Mouse (Mus musculus) cerebellum, postnatal 10 days (tissue): Measurements from ENCODE around the gene Nf1.
"Not testable (repeated sequence)": the region's sequence is repeated elsewhere in the genome, so short reads cannot be mapped to it uniquely, and the experiment has no call there.

Source experiments
- DNase-seq, 2 experiments: peaks; one replicate each; pipeline ENCODE4 v3.0.0; 2021; ENCODE audit warnings: mixed read lengths in 2 of 2

Nf1 gene

DNA sequence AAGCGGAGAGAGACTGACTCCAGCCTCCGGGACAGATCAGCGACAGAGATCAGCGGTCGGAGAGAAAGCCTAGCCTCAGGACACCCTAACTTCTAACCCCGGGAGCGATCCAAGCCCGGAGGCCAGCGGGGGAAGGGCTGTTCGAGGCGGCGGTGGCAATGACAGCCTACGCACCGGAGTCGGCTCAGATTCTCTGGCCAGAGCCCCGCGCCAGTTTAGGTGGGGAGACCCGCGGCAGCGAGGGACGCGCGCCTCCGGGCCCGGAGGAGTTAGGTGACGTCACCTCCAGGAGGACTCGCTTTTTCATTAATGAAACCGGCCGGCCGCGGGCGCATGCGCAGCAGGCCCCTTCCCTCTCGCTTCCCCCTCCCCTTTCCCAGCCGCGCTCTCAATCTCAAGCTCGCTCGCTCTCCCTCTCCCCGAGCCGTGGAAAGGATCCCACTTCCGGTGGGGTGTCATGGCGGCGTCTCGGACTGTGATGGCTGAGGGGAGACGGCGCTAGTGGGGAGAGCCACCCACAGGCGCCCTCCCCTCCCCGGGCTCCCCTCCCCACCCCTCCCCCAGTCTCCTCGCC, at the start of gene Nf1:
TSS of gene Nf1 (plus strand) at position 460 of the 574 bp plus-strand sequence.
- DNase-seq = peak; percentile 99

DNA sequence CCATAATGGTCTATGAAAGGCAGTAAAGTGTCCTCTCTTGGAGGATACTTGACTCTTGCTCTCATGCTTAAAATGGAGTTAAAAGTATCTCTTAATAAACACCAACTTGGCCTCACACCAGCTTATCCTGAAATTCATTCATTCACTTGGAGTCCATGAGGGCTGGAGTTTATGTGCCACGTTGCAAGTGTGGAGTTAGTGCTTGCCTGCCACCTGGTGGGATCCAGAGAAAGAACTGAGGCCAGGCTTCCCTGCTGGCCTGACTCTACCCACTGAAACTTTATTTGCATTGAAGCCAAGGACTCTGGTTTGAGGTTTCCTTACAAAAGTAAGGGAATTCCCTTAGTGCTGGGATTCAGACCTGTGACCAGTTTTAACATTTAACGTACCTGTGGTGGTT, 49.0 kb upstream of the Nf1 start:
- DNase-seq = peak; percentile 15 to 22

DNA sequence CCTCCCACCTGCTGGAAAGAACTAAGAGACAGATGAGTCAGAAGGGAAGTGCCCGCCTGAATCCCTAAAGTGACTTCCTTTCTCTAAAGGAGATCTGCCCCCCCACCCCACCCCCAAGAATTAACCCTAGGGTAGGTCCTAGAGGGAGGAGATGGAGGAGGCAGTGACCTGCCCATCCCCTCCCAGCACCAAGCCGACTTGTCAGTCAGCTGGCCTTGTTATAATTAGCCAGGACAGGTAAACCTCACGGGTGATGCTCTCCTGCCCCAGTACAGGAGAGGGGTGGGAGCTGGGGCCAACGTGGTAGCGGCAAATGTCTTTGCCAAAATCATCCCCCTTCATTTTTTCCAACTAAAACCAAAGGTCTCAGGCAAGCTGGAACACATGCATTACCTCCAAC, 47.8 kb upstream of the Nf1 start:
- DNase-seq = no peak

DNA sequence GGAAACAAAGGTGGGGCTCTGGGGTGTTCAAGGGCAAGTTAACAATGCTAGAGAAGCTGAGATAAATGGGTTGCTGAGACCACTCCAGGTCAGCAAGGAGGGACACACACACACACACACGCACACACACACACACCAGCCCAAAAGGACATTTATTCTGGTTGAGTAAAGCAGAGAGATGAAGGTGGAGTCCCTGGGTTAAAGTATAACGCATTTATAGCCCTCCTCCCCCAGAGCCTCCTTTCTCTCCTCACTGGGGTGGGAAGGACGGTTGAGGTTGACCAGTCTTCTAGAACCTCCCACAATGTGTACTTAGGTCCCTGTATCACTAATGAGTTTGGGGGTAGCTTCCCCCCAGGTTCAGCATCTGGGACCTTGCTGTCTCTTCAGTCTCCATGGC, 47.4 kb upstream of the Nf1 start:
- DNase-seq = no peak

DNA sequence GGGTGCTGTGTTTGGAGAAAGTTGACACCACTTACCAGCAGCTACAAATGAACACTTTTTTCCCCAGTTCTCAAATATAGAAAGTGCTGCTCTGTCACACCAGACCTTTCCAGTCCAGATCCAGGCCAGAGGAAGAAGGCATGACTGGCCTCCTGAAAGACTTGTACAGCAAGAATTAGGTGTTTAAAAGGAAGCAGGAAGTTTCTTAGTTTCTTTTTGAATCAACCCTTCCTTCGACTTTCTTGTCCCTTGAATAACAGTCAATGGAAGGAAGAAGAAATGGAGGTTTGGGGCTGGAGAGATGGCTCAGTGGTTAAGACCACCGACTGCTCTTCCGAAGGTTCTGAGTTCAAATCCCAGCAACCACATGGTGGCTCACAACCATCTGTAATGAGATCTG, 46.5 kb upstream of the Nf1 start:
- no peak for DNase-seq

DNA sequence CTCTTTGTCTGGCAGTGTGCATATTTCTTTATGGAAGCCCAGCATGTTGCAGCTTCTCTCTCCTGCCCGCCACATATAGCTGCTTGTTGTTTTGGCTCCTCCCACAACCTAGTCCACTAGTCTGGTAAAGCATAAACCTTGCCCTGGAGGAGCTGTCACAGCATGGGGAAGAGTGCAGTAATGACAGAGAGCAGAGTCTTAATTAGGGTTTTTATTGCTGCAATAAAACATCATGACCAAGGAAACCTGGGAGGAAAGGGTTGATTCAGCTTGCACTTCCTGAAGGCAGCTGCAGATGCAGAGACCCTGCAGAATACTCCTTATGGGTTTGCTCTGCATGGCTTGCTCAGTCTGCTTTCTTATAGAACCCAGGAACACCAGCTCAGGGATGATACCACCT, 45.5 kb upstream of the Nf1 start:
- DNase-seq = no peak

DNA sequence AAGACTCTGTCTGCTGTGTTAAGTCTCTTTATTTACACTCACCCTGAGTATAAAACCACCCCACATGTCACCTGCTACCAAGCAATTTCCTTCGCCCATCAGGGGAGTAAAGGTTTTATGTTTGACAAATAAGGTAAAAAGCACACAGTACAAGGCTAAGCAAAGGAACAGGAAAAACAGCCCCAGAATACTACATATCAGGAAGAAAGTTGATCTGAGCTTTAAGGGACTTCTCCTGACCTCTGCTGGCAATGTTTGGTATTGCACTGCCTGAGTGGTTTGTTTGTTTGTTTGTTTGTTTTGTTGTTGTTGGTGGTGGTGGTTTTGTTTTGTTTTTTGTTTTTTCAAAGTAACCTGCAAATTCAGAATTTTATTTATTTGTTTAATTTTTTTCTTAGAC, 43.3 kb upstream of the Nf1 start:
- DNase-seq = peak; percentile 66 to 77

DNA sequence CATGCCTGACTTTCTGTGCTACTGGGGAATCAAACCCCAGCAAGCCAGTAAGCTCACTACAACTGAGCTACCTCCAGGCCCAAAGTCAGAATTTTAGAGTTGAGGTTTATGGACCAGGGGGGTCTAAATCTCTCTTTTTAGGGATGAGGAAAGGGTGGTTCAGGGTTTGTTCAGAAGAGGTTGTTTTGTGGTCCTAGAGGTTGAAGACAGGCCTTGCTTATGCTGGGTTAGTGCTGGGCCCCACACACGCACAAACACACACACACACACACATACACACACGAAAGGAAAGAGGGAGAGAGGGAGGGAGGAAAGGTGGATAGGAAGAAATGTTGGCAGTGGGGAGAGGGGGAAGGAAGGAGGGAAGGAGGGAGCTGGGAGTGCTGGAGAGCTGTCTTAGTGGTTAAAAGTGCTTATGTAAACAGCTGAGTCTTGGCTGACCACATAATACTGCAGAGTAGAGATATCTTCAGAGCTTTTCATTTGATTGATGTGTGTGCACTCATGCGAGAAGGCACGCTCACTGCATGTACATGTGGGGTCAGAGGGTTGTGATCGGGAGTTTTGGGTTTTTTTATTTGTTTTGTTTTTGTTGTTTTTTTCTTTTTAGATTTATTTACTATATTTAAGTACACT, 42.5 kb upstream of the Nf1 start, which contains the start of gene Gm9964:
TSS of gene Gm9964 (minus strand) at position 51 of the 636 bp plus-strand sequence.
- DNase-seq = no peak

DNA sequence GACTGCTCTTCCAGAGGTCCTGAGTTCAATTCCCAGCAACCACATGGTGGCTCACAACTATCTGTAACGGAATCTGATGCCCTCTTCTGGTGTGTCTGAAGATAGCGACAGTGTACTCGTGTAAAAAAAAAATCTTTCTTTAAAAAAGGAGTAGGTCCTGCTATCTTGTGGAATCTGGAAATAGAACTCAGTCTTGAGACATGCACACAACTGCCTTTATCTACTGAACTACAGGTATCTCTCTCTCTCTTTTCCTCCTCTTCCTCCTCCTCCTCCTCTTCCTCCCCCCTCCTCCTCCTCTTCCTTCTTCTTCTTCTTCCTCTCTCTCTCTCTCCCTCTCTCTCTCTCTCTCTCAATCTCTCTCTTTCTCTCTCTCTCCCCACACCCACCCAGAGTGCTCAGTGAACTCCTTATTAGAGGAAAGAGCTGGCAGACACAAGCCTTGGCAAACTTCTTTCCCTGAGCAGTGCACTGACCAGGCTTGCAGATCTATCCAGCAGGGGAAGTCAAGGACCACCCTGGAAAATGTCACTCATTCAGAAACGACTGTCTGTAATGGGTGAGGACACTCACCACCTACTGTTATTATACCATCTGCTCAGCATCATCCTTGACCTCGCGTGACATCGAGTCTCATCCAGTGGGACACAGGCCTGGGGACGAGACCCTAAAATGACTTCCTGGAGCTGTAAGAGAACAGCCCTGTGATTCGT, 39.6 kb upstream of the Nf1 start:
- peak; percentile 20 to 35 for DNase-seq

DNA sequence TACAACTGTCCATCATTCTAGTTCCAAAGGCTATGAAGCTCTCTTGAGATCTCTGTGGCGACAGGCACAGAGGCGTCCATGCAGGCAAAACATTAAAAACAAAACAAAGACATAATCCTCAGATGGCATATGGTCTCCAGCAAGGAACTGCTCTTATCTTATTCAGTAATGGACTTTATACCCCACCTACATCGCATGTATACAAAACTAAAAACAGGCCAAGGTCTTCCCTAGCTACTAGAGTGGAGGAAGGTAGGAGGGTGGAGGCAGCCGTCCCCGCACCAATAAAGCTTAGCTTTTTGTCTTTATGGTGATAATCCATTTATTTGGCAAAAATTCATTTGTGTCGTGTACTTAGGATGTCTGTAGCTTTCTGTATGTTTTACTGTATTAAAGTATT, 36.4 kb upstream of the Nf1 start:
- DNase-seq = no peak

DNA sequence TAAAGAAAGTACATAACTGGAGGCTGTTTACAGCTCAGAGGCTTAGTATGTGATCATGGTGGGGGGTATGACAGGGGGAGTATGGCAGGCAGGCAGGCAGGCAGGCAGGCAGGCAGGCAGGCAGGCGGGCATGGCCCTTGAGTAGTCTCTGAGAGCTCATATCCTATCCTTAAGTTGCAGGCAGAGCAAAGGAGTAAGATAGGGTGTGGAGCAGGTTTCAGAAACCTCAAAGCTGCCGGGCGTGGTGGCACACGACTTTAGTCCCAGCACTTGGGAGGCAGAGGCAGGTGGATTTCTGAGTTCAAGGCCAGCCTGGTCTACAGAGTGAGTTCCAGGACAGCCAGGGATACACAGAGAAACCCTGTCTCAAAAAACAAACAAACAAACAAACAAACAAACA, 35.2 kb upstream of the Nf1 start:
- not testable (repeated sequence) for DNase-seq

DNA sequence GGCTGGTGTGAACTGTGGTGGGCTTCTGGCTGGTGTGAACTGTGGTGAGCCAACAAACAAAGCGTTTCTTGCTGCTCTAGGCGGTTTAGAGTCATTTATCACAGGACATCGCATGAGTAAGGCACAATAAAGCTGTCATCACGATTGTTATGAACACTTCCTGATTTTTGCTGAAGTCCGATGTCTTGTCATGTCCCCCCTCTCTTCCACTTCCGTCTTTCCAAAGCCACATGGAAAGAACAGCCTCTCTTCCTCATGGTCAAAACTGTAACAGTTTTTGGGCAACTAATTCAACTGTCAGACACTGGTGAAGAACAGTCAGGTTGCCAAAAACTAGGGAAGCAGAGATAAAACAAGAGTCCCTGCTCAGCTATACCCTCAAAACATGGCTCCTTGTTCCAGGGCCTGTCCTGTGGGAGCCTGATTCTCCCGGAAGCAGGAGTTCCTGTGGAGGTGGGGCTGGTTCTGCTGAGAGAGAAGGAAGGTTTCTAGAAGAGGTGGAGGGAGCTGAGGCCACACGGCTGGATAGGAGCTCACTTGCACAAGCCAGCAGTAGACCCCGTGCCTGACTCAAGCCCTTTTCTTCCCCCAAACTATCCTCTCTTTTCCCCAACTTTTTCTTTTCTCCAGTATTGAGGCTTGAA, 33.7 kb upstream of the Nf1 start:
- DNase-seq = no peak

DNA sequence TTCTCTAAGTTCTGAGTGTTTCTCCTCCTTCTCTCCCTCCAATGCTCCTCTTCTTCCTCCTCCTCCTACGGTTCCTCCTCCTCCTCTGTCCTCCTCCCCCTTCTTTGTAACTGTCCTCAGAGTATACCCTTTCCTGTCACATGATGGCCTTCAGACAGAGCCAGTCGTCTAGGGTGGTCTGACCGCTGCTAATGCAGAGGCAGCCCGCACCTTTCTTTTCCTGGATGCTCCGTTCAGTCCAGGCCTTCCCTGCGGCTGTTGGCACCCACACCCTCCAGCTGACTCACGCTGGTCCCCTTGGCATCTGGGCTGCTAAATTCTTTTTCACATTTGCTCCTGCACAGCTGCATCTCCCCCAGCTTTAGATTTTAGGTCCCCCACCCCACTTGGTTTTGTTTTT, 33.0 kb upstream of the Nf1 start:
- peak in 1 of 2 experiments; percentile 19 for DNase-seq

DNA sequence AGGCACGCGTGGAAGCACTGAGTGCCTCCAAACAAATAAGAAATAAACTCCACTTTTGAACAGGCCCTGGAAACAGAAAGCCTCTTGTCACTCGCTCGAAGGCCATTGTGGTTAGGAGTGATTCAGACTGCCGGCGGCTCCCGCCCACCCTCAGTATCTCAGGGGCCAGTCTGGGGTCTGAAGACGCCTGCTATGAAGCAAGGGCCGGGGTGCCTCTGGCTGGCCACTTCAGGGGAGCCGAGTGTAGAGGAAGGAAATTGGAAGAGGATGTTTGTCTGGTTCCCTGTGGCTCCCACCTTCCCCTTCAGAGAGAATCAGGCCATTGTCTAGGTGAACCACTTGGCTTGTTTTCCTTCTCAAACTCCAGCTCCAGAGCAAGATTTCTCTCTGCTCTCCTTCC, 32.5 kb upstream of the Nf1 start:
- DNase-seq = no peak

DNA sequence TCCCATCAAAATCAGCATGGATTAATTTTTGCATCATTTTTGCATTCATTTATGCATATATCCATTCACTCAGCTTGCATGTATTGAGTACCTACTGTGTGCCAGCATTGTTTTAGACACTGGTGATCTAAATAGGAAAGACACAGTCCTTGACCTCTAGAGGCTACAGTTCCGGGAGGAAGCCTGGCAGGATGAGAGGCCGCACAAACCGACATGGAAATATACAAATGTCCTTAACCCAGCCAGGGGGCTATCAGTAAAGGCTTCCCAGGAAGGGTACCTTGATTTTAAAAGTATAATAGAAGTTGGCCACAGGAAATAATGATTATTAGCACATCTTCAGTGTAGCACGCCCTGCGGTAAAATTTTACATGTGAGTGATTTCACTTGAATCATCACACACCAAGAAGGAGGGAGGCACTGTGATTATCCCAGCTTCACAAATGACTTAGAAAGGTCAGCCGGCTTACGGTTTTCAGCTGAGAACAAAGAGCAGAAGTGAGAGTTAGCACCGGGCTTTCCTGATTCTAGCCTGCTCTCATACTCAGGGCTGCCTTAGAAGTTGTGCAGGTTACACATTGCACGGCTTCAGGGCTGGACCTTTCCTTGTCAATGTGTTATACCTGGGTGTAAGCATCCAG, 31.8 kb upstream of the Nf1 start:
- DNase-seq = no peak

DNA sequence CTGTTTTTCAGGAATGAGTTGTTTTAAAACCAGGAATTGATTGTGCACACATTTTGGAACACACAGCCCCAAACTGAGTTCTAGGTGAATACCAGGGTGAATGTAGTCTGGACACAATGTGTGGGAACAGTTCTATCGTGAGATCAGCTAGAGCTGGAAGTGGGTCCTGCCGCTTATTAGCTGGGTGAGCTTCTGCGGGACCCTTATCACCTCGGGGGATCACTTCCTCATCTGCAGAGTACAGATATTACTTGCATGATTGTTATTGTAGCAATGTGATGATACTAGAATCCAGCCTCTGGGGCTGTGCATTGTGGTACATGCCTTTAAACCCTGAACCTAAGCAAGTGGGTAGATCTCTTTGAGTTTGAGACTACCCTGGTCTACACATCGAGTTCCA, 29.0 kb upstream of the Nf1 start:
- no peak for DNase-seq

DNA sequence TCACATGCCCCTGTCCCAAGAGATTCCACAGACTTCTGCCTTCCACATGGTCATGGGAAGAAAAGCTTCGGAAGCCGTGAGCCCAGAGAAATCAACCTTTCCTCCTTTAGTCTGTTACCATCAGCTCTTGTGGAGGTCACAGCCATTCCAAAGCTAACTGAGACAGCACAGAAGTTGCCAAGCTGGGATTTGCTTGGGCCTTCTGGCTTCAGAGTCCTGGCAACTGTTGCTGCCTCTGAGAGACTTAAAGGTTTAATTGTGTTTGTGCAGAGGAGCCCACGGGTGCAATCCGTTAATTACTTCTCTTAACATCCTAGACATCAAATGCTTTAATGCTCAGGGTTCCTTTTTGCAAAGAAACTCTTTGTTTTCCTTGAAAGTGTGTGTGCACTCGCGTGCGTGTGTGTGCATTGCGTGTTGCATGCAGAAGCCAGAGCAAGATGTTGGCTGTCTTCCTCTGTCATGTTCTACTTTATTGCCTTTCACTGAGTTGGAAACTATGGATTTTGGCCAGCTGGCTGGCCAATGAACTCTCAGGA, 22.6 kb upstream of the Nf1 start:
- peak in 1 of 2 experiments; percentile 12 for DNase-seq

DNA sequence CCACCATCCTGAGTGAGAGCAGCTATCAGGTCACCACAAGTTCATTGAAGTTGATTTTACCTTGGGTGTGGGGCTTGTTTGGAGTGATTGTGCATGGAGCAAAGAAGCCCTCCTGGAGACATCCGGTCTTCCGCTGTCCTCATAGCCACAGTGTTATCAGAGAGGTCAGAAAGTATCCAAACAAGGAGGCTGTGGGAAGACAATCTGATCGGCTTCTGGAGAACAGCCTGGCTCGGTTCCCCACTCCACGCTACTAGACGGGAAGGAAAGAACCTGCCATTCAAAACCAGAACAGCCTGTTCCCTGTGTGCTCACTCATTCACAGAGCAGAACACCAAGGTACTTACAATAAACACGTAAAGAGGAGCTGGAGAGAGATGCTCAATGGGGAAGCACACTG, 19.7 kb upstream of the Nf1 start:
- DNase-seq = no peak

DNA sequence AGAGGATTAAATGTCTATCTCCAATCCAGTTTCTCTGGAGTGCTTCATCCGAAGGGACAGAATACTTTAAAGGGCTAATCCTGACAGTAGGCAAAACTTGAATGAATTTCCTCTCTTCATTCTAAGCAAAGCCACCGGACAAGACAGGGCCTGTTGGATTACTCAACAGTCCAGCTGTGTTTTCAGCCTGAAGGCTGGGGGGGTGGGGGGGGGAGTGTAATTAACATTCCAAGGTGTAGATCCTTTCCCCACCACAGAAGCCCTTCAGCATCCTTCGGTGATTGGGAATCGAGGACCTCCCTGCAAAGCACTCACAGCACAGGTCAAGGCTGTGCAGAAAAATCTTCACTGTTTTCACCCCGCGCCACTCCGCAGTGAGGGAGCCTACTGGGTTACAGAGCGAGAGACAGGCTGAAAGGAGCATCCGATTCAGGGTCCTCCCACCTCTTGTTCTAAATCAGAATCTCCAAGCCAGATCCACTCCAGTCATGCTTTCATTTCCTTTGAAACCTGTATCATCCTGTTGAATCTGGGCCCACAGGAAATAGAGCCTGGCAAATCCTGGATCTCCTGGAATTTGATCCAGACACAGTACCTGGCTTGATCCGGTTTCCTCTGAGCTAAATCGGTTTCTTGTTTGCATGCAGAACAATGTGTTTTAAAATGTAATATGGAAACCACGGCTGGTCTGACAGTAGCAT, 15.4 kb upstream of the Nf1 start:
- no peak for DNase-seq

DNA sequence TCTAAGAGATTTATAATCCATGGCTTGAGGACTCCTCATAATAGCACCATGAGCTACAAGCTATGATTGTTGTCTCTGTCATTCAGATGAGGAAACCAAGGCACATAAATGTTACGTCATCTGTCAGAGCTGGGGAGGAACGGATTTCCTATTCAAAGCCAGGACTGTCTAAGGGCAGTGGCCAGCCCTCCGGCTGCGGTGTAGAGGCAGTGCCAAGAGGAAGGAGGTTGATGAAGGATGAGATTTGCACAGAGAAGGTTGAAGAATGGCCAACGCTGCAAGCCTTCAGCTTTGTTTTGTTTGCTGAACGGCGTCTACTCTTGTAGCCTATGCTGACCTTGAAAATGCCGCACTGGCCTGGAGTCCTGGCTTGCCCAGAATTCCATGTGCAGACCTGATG, 13.8 kb upstream of the Nf1 start:
- no peak for DNase-seq

DNA sequence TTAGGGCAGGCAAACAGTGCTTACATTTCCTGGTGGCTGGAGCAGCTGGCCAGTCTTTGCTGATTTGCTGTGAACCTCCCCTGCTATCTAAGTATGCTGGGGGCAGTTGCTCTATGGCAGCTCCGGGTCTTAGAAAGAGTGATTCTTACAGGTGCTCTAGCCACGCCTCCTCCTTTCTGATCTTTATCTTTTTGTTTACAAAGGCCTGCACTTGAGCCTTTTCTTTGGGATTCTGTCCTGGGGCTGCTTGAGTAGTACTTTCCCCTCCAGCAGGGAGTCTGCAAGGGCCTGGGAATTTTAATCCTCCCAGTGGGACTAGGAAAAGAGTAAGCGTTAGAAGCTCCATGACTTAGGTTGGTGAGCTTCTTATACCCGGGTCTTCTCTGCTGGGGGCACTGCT, 12.4 kb upstream of the Nf1 start:
- DNase-seq = no peak

DNA sequence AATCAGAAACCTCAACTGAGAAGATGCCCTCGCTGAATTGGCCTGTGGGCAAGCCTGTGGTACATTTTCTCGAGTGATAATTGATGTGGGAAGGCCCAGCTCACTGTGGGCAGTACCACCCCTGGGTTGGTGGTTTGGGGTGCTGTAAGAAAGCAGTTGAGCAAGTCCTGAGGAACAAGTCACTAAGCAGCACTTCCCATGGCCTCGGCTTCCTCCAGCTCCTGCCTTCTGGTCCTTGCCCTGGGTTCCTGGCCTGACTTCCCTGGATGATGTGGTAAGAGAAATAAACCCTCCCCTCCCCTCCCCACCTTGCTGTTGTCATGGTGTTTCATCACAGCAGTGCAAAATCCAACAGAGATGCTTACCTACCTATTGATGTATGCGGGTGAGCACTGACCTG, 11.4 kb upstream of the Nf1 start:
- DNase-seq = no peak
